Mouse (Mus musculus) liver, embryonic 12.5 days (tissue): ENCODE data around the gene Plcb3. TPM values are rescaled to one million over a fixed set of nuclear protein-coding genes. Genes with fewer than 3 reads are reported as not detected.

ENCODE experiments used
- ATAC-seq: fragments of 200-750 bp; cut with Nextera tagmentation; 2 replicates; pipeline ENCODE4 v1.8.0; 2017; ENCODE audit warnings: moderate number of reproducible peaks, mild to moderate bottlenecking, moderate library complexity
- H3K27ac ChIP-seq: fragments of 300-500 bp; sonication (generic); 2 replicates; pipeline ENCODE4 v1.5.1; 2016; ENCODE audit warnings: mild to moderate bottlenecking
- H3K27me3 ChIP-seq: fragments of 300-500 bp; sonication (generic); replicated peaks from 2 replicates; pipeline ENCODE4 v1.6.1; 2016; ENCODE audit warnings: mild to moderate bottlenecking, moderate library complexity
- H3K36me3 ChIP-seq: fragments of 300-500 bp; sonication (generic); 2 replicates; pipeline ENCODE4 v1.6.1; 2016; ENCODE audit warnings: mild to moderate bottlenecking, moderate library complexity
- H3K4me1 ChIP-seq: fragments of 300-500 bp; sonication (generic); 2 replicates; pipeline ENCODE4 v1.6.1; 2016
- H3K4me2 ChIP-seq: fragments of 300-500 bp; sonication (generic); 2 replicates; pipeline ENCODE4 v1.6.1; 2016; ENCODE audit warnings: mild to moderate bottlenecking, moderate library complexity
- H3K4me3 ChIP-seq: fragments of 300-500 bp; sonication (generic); 2 replicates; pipeline ENCODE4 v1.5.1; 2016; ENCODE audit warnings: mild to moderate bottlenecking, moderate library complexity
- H3K9ac ChIP-seq: fragments of 300-500 bp; sonication (generic); 2 replicates; pipeline ENCODE4 v1.6.1; 2016; ENCODE audit warnings: mild to moderate bottlenecking, moderate library complexity
- H3K9me3 ChIP-seq: fragments of 300-500 bp; sonication (generic); replicated peaks from 2 replicates; pipeline ENCODE4 v1.6.1; 2016; ENCODE audit warnings: mild to moderate bottlenecking, moderate library complexity
- WGBS: fragments of 180-500 bp; shearing (Covaris S2); methylation state at CpG from one replicate; pipeline ENCODE4 v1.1.7; 2016; ENCODE audit not compliant: insufficient replicate concordance; 5-methylcytosine and 5-hydroxymethylcytosine counted together
- polyA plus RNA-seq: library from polyadenylated mRNA; unstranded; fragments of >200 nt; fragmentation: Nextera tagmentation; extraction: Ambion mirVana; gene quantifications from 2 replicates; pipeline ENCODE4 v1.2.1, GENCODE M21; 2016

Plcb3 gene
- polyA plus RNA-seq, 1 experiment from 2014 or later, result 13.6 TPM

DNA sequence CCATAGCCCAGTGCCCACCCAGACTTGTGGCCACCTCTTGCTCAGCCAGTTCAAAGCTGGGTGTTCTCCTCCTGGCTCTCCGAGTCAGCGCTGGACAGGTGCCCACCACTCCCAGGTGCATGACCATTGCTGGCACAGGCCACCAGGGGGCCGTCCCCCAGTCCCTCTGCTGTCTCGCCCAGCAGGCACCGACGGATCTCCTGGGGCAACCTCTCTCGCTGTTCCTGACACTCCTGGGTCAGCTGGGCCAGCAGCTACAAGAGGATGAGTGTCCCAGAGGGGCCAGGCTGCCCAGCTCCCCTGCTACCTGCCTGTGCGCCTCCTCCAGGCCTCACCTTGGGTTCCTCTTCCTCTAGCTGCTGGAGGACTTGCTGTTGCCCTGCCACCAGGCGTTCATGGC, 22.2 kb downstream of the Plcb3 start:
- Histone ChIP-seq H3K4me1 (peaks cover 44% of the 10 kb centered on the region), H3K36me3 (peaks cover 55% of the 10 kb centered on the region), H3K9ac (no peak overlapping the region), H3K27me3 (no peaks in the 10 kb centered on the region), H3K4me3 (no peak overlapping the region), H3K9me3 (no peaks in the 10 kb centered on the region), H3K27ac (0 out of 2 replicates have a peak overlapping the region, but pooled peaks have one; percentile 2), H3K4me2 (no peak overlapping the region)
- ATAC-seq, result no peak
- WGBS, result 67% methylated on average over 9 of the region's 9 CpGs

DNA sequence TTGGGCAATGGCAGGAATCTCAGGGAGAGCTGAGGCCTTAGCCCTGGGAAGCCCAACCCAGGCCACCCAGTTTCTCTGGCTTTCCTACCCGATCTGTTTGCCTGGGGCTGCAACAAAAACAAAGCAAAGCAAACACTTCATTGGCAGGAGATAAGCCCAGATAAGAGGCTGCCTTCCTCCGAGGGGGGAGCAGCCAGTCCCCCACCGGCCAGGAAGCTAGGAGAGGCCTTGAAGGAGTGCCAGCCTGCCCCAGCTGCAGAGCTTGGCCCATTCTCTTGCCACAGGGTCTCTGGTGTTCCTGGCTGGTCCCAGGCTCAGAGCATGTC, 23.6 kb downstream of the Plcb3 start:
- Histone ChIP-seq H3K27me3 (no peaks in the 10 kb centered on the region), H3K36me3 (peaks cover 45% of the 10 kb centered on the region), H3K27ac (peak overlapping the region; percentile 93), H3K4me2 (peak overlapping the region; percentile 99), H3K9ac (peak overlapping the region; percentile 81), H3K4me3 (peak overlapping the region; percentile 70), H3K4me1 (peaks cover 50% of the 10 kb centered on the region), H3K9me3 (no peaks in the 10 kb centered on the region)
- WGBS, result 1% methylated on average over 3 of the region's 3 CpGs
- peak; percentile 5; the same call in 1 of the 2 replicates for ATAC-seq

DNA sequence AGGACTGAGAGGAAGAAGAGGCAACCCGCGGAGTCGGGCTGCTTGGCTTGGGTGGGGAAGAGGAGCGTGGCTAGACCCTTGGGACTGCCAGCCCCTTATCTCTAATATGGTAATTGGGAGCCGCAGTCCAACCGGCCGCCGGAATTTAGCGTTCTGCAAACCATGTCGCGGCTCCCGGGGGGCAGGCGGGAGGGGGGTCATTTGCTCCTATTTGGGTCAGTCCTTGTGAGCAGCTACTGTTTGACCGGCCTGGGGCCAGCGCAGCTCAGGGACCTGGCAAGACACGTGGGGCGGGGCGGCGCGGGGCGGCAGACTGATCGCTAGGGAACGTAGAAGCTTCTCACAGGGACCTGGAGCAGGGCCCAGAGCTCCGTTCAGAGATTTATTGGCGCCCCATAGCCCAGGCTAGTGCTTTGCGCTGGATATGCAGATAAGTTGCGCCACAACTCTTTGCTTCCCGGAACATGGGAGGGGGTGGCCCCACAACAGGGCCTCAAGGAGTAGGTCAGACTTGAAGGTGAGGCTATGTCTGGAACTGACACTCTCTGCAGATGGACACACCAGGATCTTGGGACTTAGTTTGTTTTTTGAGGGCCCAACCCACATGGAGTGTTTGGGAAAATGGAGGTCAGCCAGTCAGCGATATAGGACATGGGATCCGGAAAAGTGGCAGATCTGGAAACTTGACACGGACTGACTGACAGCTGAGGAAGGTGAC, 24.1 kb downstream of the Plcb3 start:
- Histone ChIP-seq H3K4me3 (peak overlapping the region; percentile 70), H3K4me1 (peaks cover 51% of the 10 kb centered on the region)
- 2% methylated on average over 31 of the region's 31 CpGs for WGBS

DNA sequence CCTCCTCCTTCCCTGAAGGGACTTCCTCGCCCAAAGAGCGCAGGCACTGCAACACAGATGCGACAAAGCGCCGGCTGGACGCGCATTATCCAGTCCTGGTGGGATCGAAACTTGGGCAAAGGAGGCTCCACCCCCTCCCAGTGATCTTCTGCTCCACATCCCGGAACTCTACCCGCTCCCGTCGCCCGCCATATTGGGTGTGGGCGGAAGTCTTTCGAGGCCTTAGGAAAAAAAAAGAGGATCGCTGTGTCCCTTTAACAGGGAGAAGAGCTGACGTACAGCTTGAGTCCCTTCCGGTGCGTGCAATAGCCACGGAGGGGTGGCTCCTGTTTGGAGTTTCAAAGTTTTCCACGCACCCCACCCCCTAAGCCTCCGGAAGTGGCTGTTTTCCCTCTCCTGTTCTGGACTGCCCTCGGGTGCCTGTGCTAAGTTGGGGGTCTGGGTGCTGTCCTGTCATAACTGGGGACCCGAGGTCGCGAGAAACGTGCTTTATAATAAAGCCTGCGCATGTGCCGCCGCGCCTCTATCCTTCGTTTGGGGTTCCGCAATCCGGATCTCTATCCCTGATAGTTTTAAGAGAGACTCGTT, 24.8 kb downstream of the Plcb3 start:
- WGBS, result under 1% methylated on average over 35 of the region's 35 CpGs
- peak; percentile 71 for ATAC-seq
- H3K36me3 ChIP-seq, result peaks cover 37% of the 10 kb centered on the region
- peak overlapping the region; percentile 99 for H3K4me2 ChIP-seq
- no peaks in the 10 kb centered on the region for H3K9me3 ChIP-seq
- no peaks in the 10 kb centered on the region for H3K27me3 ChIP-seq
- H3K4me1 ChIP-seq, result peaks cover 51% of the 10 kb centered on the region
- peak overlapping the region; percentile 81 for H3K9ac ChIP-seq
- H3K4me3 ChIP-seq, result peak overlapping the region; percentile 70
- peak overlapping the region; percentile 93 for H3K27ac ChIP-seq

More for the DNA sequence above, 24.1 kb downstream of the Plcb3 start:
- H3K36me3 ChIP-seq, result peaks cover 40% of the 10 kb centered on the region
- ATAC-seq, result peak; percentile 31
- H3K9me3 ChIP-seq, result no peaks in the 10 kb centered on the region
- no peaks in the 10 kb centered on the region for H3K27me3 ChIP-seq
- peak overlapping the region; percentile 99 for H3K4me2 ChIP-seq
- peak overlapping the region; percentile 93 for H3K27ac ChIP-seq
- H3K9ac ChIP-seq, result peak overlapping the region; percentile 81

DNA sequence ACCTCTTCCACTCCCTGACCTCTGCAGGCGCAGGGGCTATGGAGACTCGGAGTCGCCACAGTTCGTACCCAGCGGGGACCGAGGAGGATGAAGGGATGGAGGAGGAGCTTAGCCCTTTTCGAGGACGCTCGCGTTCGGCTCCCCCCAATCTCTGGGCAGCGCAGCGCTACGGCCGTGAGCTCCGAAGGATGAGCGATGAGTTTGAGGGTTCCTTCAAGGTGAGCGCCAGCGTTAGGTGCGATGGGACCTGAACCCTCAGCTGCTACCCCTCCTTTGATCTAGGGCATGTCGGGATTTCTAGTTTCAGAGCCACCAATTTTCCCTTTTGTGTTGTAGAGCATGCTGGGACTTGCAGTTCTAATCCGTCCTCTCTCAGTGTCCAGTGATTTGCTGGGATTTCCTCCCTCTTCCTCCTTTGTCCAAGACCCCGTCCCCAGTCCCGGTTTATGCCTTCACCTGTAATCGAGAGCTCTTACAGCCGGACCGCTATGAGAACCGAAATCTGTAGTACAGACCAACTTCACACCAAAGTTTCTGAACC, 25.6 kb downstream of the Plcb3 start:
- WGBS, result under 1% methylated on average over 28 of the region's 28 CpGs
- H3K4me3 ChIP-seq, result peak overlapping the region; percentile 70
- H3K4me2 ChIP-seq, result peak overlapping the region; percentile 99
- peaks cover 51% of the 10 kb centered on the region for H3K4me1 ChIP-seq
- ATAC-seq, result peak; percentile 31
- H3K9me3 ChIP-seq, result no peaks in the 10 kb centered on the region
- H3K27me3 ChIP-seq, result no peaks in the 10 kb centered on the region
- peak overlapping the region; percentile 93 for H3K27ac ChIP-seq
- peaks cover 37% of the 10 kb centered on the region for H3K36me3 ChIP-seq
- peak overlapping the region; percentile 81 for H3K9ac ChIP-seq

DNA sequence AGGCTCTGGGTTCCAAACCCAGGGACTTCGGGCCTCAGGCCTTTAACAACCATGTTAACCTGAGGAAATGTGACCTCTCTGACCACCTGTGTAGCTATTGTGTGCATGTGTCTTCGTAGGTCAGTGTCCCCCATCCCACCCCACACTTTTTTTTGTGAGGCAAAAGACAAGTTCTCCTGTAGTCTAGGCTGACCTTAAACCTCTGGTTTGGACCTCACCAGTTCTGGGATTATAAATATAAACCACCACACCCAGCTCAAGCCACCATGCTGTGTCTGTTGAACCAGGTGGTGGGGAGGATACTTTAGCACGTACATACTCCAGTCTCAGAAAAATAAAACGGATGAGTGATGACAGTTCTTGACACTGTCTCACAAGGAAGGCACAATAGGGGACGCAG, 26.3 kb downstream of the Plcb3 start:
- no peak for ATAC-seq
- Histone ChIP-seq H3K27me3 (no peaks in the 10 kb centered on the region), H3K4me1 (peaks cover 51% of the 10 kb centered on the region), H3K9ac (no peak overlapping the region), H3K4me3 (peak overlapping the region; percentile 70), H3K9me3 (no peaks in the 10 kb centered on the region), H3K4me2 (peak overlapping the region; percentile 99), H3K27ac (no peak overlapping the region; the same call in 1 of the 2 replicates), H3K36me3 (peaks cover 36% of the 10 kb centered on the region)
- WGBS, result 63% methylated on average over 5 of the region's 5 CpGs

DNA sequence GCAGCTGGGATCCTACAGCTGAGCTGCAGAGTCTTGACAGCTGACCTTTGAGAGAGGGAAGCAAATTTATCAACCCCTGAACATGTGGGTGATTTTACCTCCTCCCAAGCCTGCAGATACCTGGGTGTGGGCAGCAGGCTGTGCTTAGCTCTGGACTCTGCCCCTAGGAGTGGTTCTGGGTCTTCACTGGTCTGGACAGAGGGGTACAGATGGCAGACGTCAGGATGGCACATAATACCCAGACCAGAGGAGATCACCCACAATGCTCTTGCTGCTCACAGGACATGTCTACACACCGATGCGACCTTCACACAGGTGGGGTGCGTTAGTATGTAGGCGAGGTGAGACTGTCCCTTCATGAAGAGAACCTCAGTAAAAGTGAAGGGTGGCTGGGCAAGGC, 26.7 kb downstream of the Plcb3 start:
- Histone ChIP-seq H3K36me3 (peaks cover 36% of the 10 kb centered on the region), H3K27ac (no peak overlapping the region), H3K4me1 (peaks cover 51% of the 10 kb centered on the region), H3K9ac (no peak overlapping the region), H3K4me2 (0 out of 2 replicates have a peak overlapping the region, but pooled peaks have one; percentile 99), H3K27me3 (no peaks in the 10 kb centered on the region), H3K4me3 (no peak overlapping the region), H3K9me3 (no peaks in the 10 kb centered on the region)
- ATAC-seq, result no peak
- WGBS, result 84% methylated on average over 5 of the region's 5 CpGs

DNA sequence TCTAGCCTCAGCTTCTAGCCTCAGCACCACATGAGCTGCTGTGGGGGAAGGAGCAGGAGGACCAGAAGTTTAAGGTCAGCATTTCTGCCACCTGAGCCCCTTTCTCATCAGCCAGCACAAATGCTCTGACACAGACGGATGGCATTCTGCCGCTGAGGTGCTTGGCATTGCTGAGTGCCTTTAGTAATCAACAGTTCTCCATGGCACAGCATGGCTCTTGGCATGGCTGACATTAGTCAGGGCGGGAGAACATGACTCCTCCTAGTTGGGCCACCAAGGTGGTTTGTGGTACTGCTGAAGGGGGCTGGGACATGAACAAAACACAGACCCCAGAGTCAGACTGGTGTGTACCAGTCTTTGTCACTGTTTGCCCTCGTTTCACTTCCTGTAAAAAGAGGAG, 28.1 kb downstream of the Plcb3 start:
- Histone ChIP-seq H3K36me3 (peaks cover 28% of the 10 kb centered on the region), H3K4me2 (no peak overlapping the region), H3K9me3 (no peaks in the 10 kb centered on the region), H3K4me3 (no peak overlapping the region), H3K4me1 (peaks cover 53% of the 10 kb centered on the region), H3K27ac (peak overlapping the region; percentile 31; the same call in 1 of the 2 replicates), H3K27me3 (no peaks in the 10 kb centered on the region), H3K9ac (no peak overlapping the region)
- no peak for ATAC-seq
- WGBS, result 69% methylated on average over 4 of the region's 4 CpGs

DNA sequence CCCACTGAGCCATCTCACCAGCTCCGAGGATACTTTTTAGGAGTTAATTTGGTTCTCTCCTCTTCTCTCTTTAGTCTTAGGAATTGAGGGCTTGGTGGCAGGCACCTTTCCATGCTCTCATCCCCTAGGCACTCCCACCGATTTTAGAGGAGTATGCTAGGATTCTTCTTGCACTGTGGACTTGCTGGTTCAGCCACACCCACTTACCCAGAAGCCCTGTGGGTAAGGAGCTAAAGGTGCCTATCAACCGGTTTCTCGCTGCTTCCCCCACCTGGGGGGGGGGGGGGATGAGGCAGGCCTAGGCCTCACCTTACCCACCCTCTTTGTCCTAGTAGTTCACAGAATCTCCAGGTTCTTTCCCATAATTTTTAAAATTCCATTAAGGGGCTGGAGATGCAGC, 28.5 kb downstream of the Plcb3 start:
- 53% methylated on average over 4 of the region's 4 CpGs for WGBS
- peaks cover 26% of the 10 kb centered on the region for H3K36me3 ChIP-seq

DNA sequence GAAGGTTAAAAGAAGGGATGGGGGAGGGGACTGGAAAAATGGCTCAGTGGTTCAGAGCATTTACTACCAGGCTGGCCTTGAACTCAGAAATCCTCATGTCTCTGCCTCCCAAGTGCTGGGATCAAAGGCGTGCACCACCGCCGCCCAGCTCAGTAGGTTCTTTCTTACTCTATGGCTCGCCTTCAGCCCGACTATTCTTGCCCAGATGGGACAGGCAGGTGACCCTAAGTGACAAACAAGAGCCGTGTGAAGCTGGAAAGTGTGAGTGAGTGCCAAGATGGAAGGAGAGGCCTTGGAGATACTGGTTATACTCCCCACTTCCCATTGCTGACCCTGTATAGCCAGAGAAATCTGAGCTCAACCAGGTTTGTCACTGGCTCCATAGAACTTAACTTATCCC, 32.6 kb downstream of the Plcb3 start:
- Histone ChIP-seq H3K9me3 (no peaks in the 10 kb centered on the region), H3K4me3 (no peak overlapping the region), H3K27ac (no peak overlapping the region), H3K36me3 (peaks cover 26% of the 10 kb centered on the region), H3K4me2 (no peak overlapping the region), H3K4me1 (peaks cover 37% of the 10 kb centered on the region), H3K27me3 (no peaks in the 10 kb centered on the region), H3K9ac (no peak overlapping the region)
- ATAC-seq, result no peak
- WGBS, result 90% methylated on average over 6 of the region's 6 CpGs

More for the DNA sequence above, 28.5 kb downstream of the Plcb3 start:
- Histone ChIP-seq H3K9ac (no peak overlapping the region), H3K9me3 (no peaks in the 10 kb centered on the region), H3K4me1 (peaks cover 53% of the 10 kb centered on the region), H3K27ac (peak overlapping the region; percentile 31; the same call in 1 of the 2 replicates), H3K4me3 (no peak overlapping the region), H3K27me3 (no peaks in the 10 kb centered on the region), H3K4me2 (no peak overlapping the region)
- ATAC-seq, result no peak

DNA sequence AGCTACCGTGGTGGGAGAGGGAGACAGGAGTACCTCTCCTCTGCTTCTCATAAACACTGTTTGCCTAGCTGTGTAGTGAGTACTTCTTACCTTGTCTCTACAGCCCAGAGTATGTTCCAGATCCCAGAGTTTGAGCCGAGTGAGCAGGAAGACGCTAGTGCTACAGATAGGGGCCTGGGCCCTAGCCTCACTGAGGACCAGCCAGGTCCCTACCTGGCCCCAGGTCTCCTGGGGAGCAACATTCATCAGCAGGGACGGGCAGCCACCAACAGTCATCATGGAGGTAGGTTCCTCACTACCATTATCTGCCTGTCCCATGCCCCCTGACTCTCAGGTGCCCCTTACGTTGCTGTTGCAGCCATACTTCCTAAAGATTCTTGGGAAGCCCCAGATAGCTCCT, 33.5 kb downstream of the Plcb3 start:
- H3K27ac ChIP-seq, result peak overlapping the region; percentile 94
- WGBS, result 21% methylated on average over 5 of the region's 5 CpGs
- ATAC-seq, result peak; percentile 14

DNA sequence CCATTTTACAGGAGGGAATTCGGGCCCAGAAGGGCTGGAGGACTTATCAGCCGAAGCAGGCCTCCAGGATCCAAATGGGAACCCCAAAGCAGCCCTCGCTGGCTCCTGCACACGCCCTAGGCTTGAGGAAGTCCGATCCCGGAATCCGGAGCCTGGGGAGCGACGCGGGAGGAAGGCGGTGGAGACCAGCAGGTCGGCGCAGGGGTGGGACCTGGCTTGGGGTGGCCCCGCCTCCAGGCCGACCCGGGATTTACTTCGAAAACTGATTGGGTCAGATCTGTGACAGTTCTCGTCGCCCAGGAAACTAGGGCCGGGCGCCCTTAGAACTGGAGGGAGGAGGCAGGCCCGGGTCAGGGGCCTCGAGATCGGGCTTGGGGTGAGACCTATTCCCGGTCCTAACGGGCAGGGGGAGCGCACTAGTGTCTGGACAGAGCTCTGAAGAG, 34.0 kb downstream of the Plcb3 start, which contains the start of gene Gpr137:
TSS of gene Gpr137 (minus strand) at position 232 of the 443 bp plus-strand sequence.
- WGBS, result under 1% methylated on average over 27 of the region's 27 CpGs
- Histone ChIP-seq H3K27ac (peak within 1 kb of the TSS; percentile 94), H3K27me3 (peaks cover 11% of the 10 kb centered on the region), H3K4me1 (peaks cover 30% of the 10 kb centered on the region), H3K36me3 (peaks cover 22% of the 10 kb centered on the region), H3K9me3 (no peaks in the 10 kb centered on the region), H3K9ac (peak within 1 kb of the TSS; percentile 86), H3K4me3 (peak within 1 kb of the TSS; percentile 88), H3K4me2 (peak within 1 kb of the TSS; percentile 98)
- peak; percentile 91 for ATAC-seq

More for the DNA sequence above, 33.5 kb downstream of the Plcb3 start:
- Histone ChIP-seq H3K9me3 (no peaks in the 10 kb centered on the region), H3K4me2 (peak overlapping the region; percentile 98), H3K4me3 (peak overlapping the region; percentile 88), H3K36me3 (peaks cover 22% of the 10 kb centered on the region), H3K4me1 (peaks cover 32% of the 10 kb centered on the region), H3K27me3 (peaks cover 8% of the 10 kb centered on the region), H3K9ac (peak overlapping the region; percentile 86)
